Mouse (Mus musculus): ENCODE measurements around the gene Gm9747.

The Gm9747 gene

GRCm38 (mm10) chr1:82232812-82233211, at the start of gene Gm9747:
Gene Gm9747, plus strand, starts transcription at chr1:82233112.
- DNase-seq: no peak

GRCm38 (mm10) chr1:82183913-82184442, 48.9 kb upstream of the Gm9747 start:
- no peak for DNase-seq

GRCm38 (mm10) chr1:82188549-82189231, 44.2 kb upstream of the Gm9747 start:
- no peak for DNase-seq

GRCm38 (mm10) chr1:82189516-82189915, 43.4 kb upstream of the Gm9747 start:
- no peak for DNase-seq

GRCm38 (mm10) chr1:82191579-82191978, 41.3 kb upstream of the Gm9747 start:
- no peak for DNase-seq

GRCm38 (mm10) chr1:82199918-82200317, 33.0 kb upstream of the Gm9747 start:
- DNase-seq: no peak

GRCm38 (mm10) chr1:82200636-82201035, 32.3 kb upstream of the Gm9747 start:
- DNase-seq: no peak

GRCm38 (mm10) chr1:82207511-82207910, 25.4 kb upstream of the Gm9747 start:
- DNase-seq: no peak

GRCm38 (mm10) chr1:82220673-82221396, 12.1 kb upstream of the Gm9747 start:
- DNase-seq: no peak

GRCm38 (mm10) chr1:82221462-82221861, 11.4 kb upstream of the Gm9747 start:
- no peak for DNase-seq

- DNase-seq: no peak
Measured at GRCm38 (mm10) chr1:82223042-82223795, 9.7 kb upstream of the Gm9747 start.

GRCm38 (mm10) chr1:82228841-82229240, 4.1 kb upstream of the Gm9747 start:
- DNase-seq: no peak

- DNase-seq: no peak
Measured at GRCm38 (mm10) chr1:82234616-82235015, 1.7 kb downstream of the Gm9747 start.

- DNase-seq: no peak
Measured at GRCm38 (mm10) chr1:82235455-82236104, 2.7 kb downstream of the Gm9747 start.

- DNase-seq: no peak
Measured at GRCm38 (mm10) chr1:82238245-82238644, 5.3 kb downstream of the Gm9747 start.

GRCm38 (mm10) chr1:82239409-82240201, 6.7 kb downstream of the Gm9747 start:
- DNase-seq: no peak

- DNase-seq: peak; percentile 47 to 54
Measured at GRCm38 (mm10) chr1:82243260-82243825, 10.4 kb downstream of the Gm9747 start.

- no peak for DNase-seq
Measured at GRCm38 (mm10) chr1:82245002-82245401, 12.1 kb downstream of the Gm9747 start.

GRCm38 (mm10) chr1:82247221-82247951, 14.5 kb downstream of the Gm9747 start:
- DNase-seq: no peak

GRCm38 (mm10) chr1:82253789-82254445, 21.0 kb downstream of the Gm9747 start:
- no peak for DNase-seq
